Mouse (Mus musculus) heart, adult 18-20 months (tissue): Measurements from ENCODE around the gene Pak6. TPM values are rescaled to one million over a fixed set of nuclear protein-coding genes. Genes with fewer than 3 reads are reported as not detected.
"Not testable (repeated sequence)": the region's sequence is repeated elsewhere in the genome, so short reads cannot be mapped to it uniquely, and the experiment has no call there.

Source experiments
- DNase-seq, 2 experiments: peaks; one replicate each; pipeline ENCODE4 v3.0.0; 2021 to 2022; ENCODE audit warnings: mixed read lengths in 1 of 2
- long read RNA-seq, 2 experiments: library from polyadenylated mRNA; stranded (forward); transcript quantifications; one replicate each; pipeline ENCODE4 v2.0.0; 2021
- total RNA-seq, 2 experiments: library from RNA; stranded (reverse); gene quantifications; 2 replicates each; pipeline ENCODE4 v1.2.3; 2021

Pak6 gene
- total RNA-seq, result 1 to 10 TPM; 9.0 to 9.3 TPM
- long read RNA-seq, experiment 1, partial matches to known transcripts, result 4 of 6 reads
- long read RNA-seq, experiment 1, other reads (novel, unspliced or antisense), result 2 of 6 reads
- long read RNA-seq, experiment 2, partial matches to known transcripts, result 0 of 1 reads
- long read RNA-seq, experiment 2, other reads (novel, unspliced or antisense), result 1 of 1 reads

DNA sequence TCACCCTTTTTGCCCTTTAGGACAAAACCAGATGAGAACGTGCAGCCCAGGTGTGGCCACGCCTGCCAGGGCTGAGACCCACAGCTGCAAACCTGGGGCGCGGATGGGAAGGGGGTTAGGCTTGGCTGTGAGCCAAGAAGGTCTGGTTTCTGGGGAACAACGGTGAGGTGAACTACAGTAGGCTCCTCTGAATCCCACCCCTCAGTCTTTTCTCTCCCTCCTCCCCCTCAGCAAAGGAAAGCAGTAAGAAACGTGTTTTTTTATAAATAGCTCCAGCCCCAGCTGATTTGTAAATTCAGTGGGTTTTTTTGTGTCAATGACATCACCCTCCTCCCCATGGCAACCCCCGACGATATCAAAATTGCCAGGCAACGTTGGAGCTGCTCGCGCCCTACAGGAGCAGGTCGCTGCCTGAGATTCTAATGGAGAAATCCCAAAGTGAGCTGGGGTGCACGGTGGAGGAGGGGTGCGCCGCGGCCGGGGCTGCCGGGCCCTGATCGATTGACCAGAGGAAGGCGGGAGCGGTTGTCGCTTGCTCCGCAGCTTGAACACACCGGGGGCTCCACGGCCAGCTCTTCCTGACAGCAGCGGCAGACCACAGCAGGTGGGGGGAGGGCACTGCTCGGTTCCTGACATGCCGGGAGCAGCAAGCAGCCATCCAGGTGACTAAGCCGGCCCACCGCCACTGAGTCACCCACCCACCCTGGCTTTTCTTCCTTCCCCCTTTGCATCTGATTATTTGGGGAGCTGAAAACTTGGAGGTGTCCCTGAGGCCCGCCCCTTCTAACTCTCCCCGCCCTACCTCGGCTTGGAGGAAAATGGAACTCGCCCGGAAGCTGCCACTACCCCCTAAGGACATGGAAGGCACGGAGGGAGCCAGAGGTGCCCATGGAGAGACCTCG, at the start of gene Pak6:
Pak6 (plus strand) TSS at position 402 of the 902 bp plus-strand sequence.
- DNase-seq, result peak in 1 of 2 experiments; percentile 20

DNA sequence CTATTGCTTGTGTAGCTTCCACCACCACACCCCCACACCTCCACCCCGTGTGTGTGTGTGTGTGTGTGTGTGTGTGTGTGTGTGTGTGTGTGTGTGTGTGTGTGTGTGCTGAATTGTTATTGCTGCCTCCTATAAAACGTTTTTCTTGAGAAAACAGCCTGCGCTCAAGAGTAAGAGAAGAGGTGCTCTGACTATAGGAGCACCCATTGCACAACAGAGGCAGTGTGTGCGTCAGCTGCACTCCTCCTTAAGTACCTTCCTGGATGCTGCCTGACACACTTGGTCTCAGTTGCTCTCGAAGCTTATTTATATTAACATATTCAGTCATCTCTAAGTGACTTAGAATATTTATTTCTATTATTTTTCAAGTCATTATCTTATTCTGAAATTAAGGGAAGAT, 45.1 kb upstream of the Pak6 start:
- no peak for DNase-seq

DNA sequence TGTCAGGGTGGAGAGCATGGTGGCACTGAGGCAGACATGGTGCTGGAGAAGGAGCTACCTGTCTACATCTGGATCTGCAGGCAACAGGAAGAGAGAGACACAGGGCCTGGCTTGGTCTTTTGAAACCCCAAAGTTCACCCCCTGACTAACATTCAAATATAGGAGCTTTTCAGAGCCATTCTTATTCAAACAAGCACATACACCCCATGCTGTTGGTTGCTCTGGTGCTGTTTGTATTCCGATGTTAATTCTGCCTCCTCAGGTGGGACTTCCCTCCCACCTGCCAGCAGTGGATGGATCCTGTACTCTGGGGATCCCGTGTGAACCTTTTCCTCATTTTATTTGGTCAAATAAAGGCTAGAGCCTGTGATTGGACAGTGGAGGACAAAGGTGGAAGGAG, 43.0 kb upstream of the Pak6 start:
- DNase-seq, result no peak

DNA sequence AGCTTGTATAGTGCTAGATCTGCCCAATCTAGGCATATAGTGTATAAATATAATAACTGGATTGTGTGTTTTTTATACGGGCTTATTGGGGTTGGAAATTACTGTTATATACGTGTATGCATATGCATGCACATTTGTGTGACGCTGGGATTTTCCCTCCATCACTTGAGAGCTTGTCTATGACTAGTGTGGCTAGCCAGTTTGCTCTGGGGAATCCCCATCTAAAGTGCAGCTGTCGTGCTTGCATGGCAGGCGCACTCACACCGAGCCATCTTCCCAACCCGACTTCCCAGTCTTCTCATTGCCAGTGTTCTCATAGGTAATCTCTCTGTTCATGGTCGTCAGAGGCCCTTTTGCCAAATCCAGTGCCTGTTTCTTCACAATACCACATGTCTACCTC, 42.5 kb upstream of the Pak6 start:
- DNase-seq, result no peak

DNA sequence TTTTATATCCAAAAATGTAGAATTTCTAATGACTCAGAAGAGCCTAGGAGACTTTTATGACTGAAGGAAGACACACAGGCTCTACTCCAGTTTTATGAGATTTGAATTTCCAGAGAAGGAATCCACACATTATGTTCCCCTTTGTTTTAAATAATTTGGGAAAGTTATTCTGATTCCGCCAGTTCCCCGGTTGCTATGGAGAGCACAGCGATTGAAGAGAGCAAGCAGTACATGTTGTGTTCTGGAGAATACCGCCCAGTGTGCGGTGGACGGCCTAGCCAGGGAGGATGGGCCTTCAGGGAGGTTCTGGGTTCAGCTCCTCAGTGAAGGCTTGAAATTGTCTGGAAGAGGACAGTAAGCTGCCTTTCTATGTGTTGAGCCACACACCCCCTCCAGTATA, 33.8 kb upstream of the Pak6 start:
- no peak for DNase-seq

DNA sequence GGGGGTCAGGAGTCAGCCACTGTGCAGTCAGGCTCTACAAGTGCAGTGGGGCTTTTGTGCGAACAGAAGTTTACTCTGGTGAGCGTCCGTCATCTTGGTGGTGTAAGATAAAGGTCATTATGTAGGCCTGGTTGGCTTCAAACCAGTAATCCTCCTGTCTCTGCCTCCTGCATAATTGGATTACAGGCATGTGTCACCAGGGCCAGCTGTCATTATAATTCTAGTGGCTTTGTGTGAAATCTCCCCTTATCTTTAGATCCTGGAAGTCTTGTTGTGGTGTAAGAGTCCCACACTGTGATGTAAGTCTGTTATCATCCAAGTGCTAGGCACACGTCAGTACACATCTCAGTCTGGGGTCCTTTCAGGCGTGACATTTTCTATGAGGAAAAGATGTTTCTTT, 29.7 kb upstream of the Pak6 start:
- no peak for DNase-seq

DNA sequence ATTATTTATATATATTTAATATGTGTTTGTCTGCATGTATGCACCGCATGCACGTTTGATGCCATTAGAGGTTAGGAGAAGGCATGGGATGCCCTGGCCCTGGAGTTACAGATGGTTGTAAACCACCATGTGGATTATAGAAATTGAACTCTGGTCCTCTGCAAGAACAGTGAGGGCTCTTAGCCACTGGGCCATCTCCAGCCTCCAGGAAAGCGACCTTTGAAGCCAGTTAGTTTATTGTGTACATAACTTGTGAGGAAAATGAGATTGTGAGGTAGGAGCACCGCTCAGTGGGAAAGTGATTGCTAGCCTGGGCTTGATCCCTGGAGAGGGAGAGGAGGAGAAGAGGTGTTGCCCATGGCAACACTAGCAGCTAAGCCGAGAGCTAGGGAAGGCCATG, 25.8 kb upstream of the Pak6 start:
- DNase-seq, result no peak

DNA sequence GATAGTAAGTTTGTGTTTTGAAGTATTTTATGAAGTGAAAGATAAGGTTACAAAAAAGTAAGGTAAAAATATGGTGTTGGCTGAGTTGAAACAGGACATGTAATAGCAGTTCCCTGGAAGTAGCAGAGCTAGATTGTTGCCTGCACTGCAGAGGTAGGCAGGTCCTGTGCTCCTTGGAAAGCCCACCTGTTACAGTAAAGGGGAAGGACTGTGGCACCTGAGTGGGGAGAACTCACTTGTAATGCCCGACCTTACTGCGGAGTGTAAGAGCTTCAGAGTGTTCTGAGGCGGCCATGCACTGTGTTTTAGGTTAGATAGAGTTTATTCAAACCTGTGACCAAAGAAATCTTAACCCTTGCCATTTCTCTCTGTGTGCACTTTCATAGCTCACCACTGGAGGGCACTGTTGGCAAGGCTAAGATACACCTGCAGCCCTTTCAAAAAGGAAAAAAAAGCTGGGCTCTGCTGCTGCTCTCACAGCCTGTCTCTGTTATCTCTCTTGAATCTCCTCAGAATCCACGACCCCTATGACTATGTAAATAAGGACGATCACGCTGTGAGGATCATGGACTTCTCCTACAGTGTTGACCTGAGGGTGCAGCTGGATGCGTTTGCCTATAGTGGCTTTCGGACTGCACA, 25.1 kb upstream of the Pak6 start:
- DNase-seq, result peak; percentile 40 to 82

DNA sequence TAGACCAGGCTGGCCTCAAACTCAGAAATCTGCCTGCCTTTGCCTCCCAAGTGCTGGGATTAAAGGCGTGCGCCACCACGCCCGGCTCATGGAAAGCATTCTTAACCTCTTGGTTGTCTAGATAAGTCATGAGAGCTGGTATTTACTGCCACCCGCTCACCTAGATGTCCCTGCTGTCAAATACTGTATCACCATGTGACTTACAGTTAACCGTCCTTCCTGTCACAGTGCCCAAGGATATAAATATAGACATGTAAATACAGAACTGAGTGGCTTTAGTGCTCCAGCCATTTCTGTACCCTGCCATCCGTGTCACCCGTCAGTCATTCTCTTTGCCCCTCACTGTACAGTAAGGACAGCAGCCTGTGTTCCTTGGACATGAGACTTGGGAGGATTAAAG, 24.4 kb upstream of the Pak6 start:
- peak; percentile 38 to 45 for DNase-seq

DNA sequence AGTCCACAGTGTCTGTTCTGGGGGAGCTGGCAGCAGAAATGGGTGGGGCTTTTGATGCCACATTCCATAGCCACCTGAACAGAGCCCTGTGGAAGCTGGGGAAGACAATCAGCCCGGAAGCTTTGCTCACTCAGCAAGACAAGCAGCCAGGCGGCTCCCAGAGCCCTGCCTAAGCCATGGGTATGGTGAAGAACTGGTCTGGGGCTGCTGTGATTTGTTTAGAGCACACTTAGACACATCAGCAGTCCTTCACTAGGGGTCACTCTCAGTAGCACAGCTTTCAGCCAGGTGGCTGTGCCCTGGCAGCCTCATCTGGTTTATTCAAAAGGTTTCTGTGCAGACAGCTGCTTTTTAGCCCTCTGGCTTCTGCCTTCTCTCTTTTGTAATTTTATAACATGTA, 22.0 kb upstream of the Pak6 start:
- DNase-seq, result no peak

DNA sequence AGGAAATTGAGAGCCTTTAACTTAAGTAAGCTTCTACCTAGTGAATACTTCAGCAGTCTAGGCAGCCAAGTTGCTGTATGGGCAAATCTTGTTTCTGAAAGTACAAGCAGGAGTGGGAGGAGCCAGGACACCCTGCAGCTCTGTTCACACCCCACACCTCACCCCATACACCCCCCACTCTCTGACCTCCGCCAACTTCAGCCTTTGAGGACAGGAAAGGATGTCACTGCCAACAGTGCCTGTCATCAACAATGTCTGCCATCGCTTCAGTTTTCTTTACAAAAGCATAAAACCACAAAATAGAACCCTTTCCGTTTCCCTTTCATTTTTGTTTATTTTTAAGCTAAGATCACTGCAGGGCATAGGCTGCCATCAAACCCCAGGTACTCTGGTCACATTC, 20.7 kb upstream of the Pak6 start:
- no peak for DNase-seq

DNA sequence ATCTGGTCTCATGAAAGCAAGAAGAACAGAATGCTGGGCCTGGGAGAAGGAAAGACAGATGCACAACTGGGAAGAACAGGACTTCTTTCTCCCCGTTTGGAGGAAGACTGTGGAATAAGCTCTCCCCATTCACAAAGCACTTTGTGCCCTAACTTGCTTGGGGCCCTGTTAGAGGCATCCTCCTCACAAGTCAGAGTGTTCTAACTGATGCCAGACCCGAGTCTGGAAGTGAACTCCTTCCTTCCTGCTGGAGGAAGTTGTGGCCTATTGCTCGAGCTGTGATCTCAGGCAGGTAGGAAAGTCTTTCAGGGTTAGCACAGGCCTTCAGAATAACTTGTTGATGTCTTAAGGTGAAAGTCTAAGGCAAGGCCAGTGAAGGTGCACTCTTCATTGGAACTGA, 20.2 kb upstream of the Pak6 start:
- no peak for DNase-seq

DNA sequence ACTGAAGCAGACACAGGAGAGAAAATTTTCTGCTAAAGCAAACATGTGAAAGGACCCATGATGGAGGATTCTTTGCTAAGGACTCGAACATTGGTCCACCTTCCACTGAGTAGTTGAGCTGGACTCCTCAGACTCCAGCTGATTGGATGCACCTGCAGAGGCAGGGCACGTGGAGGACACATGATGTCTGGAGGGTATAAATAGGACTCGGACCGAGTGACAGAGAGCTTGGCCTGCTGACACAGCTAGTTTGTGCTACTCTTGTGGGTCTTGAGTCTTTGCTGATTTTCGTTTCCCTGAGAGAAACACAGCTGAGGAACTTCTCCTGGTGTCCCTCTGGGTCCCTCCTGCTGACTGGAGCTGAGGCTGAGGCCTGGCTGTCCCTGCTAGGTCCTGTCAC, 16.4 kb upstream of the Pak6 start:
- DNase-seq, result no peak

DNA sequence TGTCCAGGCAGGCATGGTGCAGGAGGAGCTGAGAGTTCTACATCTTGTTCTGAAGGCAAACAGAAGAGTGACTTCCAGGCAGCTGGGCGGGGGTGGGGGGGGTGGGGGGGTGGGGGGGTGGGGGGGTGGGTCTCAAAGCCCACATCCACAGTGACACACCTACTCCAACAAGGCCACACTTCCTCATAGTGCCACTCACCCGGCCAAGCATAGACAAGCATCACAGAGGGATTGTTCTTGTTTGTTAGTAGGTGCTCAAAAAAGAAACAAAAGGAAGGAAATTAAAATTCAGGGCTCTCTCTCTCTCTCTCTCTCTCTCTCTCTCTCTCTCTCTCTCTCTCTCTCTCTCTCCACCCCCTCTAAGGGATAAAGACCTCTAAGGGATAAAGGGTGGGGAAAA, 12.4 kb upstream of the Pak6 start:
- DNase-seq, result not testable (repeated sequence)

DNA sequence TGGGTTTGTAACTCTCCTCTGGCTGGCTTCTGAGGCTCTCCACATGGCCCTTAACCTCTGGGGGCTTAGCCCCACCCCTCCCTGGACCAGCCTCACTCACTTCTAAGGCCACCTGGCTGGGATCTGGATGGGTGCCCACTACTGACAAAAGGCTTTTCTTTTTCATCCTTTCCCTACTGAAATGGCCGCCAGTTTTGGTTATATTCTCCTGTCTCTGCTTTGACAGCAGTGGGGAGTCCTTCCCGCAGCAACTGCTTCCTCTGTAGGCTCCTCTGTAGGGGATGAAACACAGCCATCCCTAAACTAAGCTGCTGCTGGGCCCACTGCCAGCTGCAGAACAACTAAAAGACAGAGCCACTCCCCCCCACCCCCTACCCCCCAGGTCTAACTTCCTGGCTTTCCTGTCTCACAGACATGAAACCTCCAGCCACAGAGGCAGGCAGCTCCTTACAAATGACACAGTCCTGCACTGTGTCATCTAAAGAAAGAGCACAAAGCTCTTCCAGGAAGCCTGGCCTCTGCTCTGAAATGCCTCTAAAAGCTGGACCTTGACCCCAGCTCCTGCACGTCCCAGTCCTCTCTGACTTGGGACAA, 6.3 kb upstream of the Pak6 start:
- DNase-seq, result no peak

DNA sequence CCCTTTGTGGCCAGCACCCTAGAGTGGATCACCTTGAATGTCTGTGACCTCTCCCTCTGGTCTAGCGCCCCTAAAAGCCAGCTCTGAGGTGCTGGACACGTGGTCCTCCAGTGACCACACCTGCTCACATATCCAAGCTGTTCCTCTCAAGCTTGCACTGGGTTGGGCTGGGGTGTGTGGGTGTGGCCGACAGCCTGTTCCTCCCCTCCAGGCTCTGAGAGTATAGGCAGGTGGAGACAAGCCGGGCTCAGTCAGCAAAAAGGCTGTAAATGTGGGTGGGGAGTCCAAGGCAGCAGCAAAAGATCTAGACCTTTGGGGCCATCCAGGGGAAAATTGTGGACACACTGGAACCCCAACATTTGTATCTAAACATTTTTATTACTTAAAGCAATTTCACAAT, 4.6 kb upstream of the Pak6 start:
- no peak for DNase-seq

DNA sequence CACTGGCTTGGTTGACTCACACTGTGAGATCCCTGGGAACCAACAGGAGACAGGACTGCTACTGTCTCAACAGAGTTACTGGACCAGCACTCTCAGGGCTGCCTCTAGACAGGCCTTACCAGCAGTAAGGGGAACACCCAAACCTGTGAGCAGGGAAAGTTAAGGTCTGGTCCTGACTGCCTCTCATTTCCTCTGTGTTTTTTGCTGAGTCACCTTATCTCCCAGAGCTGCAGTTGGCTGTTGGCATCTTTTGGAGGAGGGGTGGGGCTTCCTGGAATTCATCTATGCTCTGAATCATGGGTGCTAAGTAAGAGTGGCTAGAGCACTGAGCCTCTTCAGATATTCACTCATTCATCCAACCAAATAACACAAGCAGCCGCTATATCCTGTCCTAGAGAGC, 4.0 kb upstream of the Pak6 start:
- peak; percentile 71 to 77 for DNase-seq

DNA sequence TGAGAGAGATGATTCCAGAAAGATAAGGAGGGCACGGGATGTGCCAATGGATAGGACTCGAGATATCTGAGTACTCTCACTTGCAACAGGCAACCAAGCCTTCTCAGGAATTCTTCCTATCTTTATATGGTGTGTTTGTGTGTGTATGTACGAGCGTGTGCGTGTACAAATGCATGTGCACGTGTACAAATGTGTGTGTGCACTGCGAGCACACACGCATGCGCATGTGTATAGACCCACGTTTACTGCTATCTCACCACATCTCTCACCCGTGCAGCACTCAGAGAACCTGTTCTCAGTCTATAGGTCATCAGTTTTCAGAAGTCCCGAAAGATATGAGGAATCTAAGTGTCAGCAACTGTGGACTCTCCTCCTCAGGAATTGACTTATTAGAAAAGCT, 3.6 kb upstream of the Pak6 start:
- DNase-seq, result no peak

DNA sequence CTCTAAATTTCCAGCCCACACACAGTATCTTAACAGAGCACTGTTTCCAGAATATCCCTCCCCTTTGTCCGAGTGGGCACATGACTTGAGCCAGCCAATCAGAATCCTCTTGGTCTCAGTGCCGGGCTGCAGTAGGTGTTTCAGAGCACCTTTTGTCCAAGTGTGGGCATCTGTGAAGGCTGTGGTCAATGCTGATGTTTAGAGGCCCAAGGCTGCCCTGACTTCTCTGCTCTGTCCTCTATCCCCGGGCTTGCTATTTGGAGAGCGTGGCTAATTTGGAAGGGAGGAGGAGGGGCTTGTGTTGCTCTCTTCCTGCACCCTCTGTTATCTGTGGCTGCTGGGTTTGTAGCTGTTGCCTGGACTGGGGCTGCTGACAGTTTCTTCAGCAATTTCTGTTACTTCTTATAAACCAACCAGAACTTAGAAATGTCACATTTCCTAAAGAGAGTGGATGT, 3.1 kb upstream of the Pak6 start:
- DNase-seq, result peak; percentile 73 to 82

DNA sequence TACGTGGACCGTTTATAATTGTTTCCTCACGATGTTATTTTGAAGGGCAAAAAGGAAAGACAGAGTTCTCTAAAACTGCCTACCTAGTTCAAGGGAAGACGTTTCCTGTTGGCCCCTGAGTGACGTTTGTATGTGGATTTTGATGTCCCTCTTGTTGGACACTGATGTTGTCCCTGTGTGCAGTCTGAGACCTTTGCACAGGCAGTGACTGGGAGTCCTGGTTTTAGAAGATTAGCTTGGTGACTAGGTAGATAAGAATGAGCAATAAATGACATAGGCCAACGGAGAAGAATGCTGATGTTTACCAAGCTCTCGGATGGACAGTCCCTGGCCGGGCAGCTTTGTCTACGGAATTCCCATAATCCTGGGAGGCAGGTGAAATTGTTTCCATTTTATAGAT, 1.2 kb upstream of the Pak6 start:
- DNase-seq, result no peak

DNA sequence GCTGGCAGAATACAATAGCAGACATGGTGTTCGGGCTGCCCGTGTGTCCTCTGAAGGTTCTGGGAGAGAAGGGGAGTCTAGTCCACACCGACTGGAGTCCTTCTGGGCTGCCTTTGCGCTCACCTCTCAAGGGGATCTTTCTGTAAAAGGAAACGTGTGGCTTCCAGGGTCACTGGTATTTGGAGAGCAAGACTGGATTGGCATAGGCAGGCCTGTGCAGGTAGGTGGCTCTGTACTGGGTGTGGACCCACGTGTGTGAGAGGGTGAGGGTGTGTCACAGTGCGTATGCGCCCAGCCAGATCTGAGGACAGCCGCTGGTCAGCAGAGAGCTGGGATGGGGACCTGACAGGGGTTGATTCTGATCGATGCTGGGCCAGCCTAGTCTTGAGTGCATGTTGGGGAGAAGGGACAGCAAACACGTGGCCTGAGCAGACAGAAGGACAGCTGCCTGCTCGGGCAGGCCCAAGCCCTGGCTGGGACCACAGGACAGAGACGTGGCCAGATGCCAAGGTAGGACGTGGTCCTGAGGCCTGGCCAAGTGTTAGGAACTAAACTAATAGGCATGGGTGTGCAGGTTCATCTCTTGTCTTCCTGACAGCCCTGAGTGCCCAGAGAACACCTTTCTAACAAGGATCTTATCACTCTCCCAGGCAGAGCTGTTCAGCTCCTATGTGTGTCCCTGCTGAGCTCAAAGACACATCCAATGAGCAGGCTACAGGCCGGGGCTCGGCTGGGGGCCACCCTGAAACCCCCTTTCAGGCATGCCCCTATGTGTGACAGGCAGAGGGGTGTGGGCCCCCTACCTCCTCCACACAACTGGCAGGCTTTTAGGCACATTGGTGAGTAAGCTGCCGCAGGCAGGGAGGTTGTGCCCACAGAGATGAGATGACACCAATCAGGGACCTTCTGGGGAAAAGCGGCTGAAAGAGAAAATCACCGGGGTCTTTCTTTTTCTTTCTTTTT, 982 bp downstream of the Pak6 start:
- DNase-seq, result peak; percentile 61 to 74
